Mouse (Mus musculus): ENCODE results near the gene Tenm1. TPM values are rescaled to one million over a fixed set of nuclear protein-coding genes. Genes with fewer than 3 reads are reported as not detected.

Tenm1 gene
- not detected for polyA plus RNA-seq (2014; fragmentation: Illumina TruSeq; extraction: RNeasy Lipid Tissue Mini Kit (QIAGEN cat#74804))

DNA sequence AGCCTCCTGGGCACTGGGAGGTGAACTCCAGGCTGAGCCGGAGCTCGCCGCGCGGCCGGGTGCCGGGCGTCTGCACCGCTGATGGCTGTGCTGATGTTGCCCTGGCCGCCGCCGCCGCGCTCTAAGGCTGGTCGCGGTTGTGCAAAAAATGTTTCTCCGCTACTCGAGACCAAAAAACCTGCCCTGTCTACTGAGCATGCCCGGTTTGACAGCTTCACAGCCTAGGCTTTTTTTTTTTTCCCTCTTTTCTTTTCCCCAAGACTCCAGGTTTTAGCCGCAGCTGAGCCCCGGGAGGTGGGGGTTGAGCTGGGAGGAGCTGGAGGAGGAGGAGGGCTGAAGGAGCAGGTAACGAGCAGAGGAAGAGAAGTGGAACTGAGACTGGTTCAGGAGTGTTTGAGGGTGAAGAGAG is at the start of gene Tenm1:
Tenm1 (minus strand) TSS at position 272 of the 409 bp plus-strand sequence.

DNA sequence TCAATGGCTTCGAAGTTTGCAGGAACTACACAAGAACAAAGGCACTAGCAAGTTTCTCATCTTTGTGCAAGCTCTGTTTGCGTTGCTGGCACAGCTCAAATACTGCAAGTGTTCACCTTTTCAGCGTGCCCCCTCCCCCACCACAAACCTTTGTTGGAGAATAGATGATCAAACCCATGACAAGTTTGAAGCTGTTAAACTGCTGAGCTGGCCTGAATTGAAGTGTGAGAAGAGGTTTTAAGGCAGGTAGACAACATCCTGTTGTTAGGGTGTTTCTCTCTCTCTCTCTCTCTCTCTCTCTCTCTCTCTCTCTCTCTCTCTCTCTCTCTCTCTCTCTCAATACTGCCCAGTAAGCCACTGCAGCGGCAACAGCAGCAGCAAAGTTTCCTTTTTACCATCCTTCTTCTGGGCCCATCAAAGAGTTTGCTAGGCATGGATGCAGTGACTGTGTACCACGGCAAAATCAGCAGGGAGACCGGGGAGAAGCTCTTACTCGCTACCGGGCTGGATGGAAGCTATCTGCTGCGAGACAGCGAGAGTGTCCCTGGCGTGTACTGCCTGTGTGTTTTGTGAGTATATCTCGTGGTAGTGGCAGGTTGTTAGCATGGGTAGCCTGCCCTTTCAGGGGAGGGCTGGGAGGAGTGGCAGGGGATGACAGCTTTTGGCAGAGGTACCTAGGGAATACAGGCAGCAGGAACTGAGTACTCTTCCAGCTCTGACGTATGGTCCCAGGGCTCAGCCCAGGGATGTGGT is 926.5 kb downstream of the Tenm1 start, which contains the start of gene Sh2d1a:
Sh2d1a (plus strand) TSS at position 163 of the 753 bp plus-strand sequence.

GRCm38 (mm10) chrX:42489446-42489845 is 939.5 kb downstream of the Tenm1 start, which contains the start of gene Tex13c2:
Gene Tex13c2, plus strand, starts transcription at chrX:42489691.

Other genes starting within 250 kb of the Tenm1 start
- gene Tex13c1, start 162.0 kb upstream of the Tenm1 start, polyA plus RNA-seq (2014; fragmentation: Illumina TruSeq; extraction: RNeasy Lipid Tissue Mini Kit (QIAGEN cat#74804)) = not detected